Mouse (Mus musculus): ENCODE measurements at regions not wholly inside any gene's neighbourhood (a gene's known extent, or its start where the extent isn't known, plus 50 kb on each side); places are given as distances from the start of the nearest gene placed in this dataset.
A peak's percentile ranks its signal among the peaks of the same experiment; 100 is the strongest.

DNA sequence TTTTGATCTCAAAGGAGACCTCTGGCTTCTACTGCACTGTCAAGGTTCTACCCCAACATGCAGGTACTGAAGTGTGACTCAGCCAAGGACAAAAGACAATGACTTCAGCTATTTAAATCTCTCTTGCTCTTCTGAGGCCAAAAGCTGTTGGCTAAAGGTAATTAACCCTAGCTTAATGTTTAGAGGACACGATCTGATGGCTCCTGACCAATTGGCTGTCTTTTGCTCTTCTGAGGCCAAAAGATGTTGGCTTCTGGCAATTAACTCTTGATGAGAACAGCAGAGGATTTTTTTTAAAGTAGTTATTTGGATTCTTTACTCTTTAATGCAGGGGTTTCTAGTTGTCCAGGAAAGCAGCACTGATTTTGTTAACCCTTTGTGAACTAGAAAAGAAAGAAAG, 369.6 kb upstream of the Adcyap1 start:
- DNase-seq: peak; percentile 9

Measured in kidney, adult 11 months (tissue).